Mouse (Mus musculus): ENCODE measurements at regions not wholly inside any gene's neighbourhood (a gene's known extent, or its start where the extent isn't known, plus 50 kb on each side); places are given as distances from the start of the nearest gene placed in this dataset.

- DNase-seq = no peak
Observed at GRCm38 (mm10) chr14:99434645-99435044, 136.2 kb downstream of the Klf5 start.

- DNase-seq = no peak
Observed at GRCm38 (mm10) chr14:99435512-99435911, 137.0 kb downstream of the Klf5 start.

- DNase-seq = no peak
Observed at GRCm38 (mm10) chr14:99436051-99436450, 137.6 kb downstream of the Klf5 start.

GRCm38 (mm10) chr14:99449112-99449511 lies 150.6 kb downstream of the Klf5 start:
- no peak for DNase-seq

DNA sequence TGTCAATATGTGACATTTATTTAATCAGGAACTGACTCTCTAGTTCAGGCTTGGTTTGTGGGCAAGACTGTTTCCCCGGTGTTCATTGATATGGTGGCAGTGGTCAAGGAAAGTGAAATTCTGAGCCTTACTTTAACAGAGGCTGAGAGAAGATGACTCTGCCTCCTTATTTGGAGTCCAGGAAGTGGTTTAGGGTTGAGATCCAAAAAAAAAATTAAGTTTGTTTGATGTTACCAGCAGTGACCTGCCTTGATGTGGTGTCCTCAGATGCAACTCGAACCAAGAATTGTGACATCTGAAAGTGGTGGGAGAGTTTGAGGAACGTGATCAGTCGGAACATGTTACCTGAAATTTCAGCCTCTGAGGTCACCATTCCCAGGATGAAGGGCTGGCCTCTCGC lies 151.4 kb downstream of the Klf5 start:
- no peak for DNase-seq

DNA sequence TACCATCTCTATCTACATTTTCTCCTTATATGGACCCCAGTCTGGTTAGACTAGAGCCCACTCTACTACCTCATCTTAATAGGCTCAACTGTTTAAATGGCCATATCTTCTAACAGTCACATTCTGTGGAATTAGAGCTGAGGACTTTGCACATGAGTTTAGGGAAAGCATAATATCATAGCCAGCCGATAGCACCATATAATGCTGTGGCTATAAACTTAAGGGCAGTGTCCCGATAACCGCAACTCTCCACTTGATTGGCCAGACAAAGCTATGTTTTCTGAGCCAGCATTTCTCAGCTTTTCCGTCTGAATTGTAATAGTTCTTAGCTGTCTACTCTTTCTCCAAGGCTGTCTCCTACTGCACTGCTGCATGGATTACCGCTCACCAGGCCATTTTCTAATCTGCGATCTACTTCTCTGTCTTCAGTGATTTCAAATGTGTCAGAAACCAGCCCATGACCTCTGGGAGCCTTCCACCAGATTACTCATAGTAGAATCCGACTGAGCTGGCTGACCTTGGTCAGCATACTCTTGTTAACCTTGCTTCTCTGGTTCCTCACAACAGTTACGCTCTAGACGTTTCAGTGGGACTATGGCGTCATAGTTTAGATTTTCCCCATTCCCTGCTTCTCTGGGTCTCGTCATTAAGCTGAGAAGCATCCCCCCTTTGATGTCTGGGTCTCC lies 152.8 kb downstream of the Klf5 start:
- DNase-seq = no peak

DNA sequence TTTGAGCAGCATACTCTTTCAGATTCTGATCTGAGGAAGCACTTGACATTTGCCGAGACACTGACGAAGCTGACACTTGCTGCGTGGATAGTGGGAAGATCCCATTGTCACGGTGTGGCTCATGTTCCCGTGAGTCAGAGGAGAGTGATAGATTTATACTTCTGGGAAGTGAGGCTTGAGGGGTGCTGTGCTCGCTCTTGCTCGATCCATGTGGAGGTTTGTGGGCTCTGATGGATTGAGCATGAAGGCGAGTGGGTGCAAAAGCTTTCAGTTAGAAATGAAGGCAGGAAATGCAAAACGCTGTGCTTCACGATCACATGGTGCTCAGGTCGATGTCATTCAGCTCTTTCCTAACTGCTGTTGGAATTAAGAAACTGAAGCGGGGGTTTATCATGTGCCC lies 155.4 kb downstream of the Klf5 start:
- DNase-seq = no peak

DNA sequence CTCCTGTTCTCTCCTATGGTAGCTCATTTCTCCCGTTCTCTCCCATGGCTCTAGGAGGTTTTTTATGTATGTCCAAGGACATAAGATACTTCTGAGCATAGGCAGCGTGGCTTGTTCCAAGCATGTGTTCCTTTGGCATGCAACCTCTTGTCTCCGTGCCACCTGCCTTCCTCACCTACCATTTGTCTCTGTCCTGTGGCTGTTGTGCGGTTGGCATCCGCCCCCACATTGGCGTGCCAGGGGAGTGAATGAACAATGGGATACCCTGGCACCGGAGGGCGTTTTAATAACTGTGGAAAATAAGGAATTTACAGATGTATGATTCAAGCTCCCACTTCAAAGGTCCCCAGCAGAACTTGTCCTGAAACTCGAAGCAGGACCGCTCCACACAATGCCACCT lies 158.1 kb downstream of the Klf5 start:
- no peak for DNase-seq

DNA sequence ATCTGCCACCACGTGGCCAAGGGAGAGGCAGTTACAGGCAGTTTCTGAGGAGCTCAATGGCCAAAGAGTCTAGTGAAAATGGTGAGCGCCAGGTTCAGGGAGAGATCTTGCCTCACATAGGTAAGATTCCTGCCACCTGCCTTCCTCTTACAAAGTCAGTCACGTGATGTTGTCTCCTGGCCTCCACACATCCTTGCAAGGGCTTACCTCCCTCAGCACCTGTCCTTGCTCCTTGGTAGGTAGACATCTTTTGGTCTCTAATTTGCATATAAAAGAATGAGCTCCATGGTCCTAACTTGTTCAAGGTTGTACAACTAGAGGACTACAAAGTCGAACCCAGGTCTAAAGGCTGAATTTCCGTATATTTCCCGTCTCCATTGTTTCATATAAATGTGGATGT lies 159.1 kb downstream of the Klf5 start:
- no peak for DNase-seq

GRCm38 (mm10) chr14:99472111-99472510 lies 173.6 kb downstream of the Klf5 start:
- DNase-seq = peak in 1 of 2 experiments; percentile 9

GRCm38 (mm10) chr14:99475271-99475670 lies 176.8 kb downstream of the Klf5 start:
- DNase-seq = peak in 1 of 2 experiments; percentile 7

- no peak for DNase-seq
Observed at GRCm38 (mm10) chr14:99480325-99481077, 182.0 kb downstream of the Klf5 start.

DNA sequence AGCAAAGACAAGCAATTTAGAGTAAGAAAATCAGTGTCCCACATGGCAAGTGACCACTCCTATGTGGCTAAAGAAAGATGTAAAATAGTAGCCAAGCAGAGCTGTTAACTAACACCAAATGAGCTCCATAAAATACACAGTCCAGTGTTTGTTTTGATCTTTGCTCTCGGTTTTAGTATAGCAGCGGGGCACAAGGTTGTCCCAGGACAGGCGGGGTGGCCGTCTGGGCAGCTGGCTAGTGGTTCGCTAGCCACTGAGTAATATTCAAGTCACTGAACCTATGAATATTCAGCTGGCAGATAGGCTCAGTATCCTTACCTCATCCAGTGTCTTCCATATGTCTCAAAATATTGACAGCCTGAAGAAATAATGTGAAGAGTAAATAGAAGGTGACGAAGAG lies 189.5 kb downstream of the Klf5 start:
- no peak for DNase-seq

- DNase-seq = no peak
Observed at GRCm38 (mm10) chr14:99493197-99493596, 194.7 kb downstream of the Klf5 start.

DNA sequence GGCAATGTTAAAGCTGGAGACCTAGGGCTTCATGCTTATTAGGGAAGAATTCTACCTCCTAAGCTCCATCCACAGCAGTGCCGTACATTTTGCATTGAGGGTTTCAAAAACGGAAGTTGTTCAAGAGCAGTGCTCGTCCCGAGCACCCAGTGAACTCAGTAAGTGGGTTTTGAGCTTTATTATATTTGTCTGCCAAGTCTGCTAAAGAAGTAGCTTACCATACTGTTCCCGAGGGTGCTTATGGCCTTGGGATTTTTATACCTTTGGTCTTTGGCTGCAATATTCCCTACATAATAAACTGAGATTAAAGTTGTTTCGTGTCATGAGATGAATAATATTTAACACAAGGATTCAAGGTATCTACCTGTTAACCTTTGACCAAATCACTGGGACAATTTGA lies 195.2 kb downstream of the Klf5 start:
- DNase-seq = no peak

DNA sequence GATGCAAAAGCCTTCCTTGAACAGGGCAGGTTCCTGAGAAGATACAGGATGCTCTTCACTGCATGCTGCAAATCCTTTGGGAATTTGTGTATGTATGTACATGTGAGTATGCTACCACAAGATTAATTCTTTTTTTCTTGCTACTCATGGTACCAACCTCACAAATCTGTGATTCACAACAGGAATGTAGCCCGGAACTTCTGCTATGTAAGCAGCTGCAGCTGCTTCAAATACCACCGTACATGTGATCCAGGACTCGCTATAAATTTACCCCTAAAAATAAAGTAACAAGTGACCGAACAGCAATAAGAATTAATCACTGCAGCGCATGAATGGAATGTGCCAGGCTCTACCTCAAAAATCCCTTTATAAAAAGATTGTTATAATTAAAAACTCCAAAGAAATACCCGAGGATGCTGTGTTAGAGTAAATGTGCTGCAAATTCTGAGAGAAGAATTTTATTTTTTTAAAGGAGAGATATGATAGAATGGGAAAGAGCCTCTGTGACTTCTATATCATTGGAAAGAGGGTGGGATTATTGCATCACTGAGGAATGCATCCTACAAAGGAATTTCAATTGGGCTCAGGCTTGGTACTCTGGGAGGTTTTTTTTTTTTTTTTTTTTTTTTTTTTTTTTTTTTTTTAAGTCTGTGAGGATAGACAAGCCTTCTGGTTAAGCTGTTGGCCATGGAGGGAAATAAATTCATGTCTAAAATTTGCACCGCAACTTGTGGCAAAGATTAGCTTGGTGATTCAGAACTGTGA lies 201.2 kb downstream of the Klf5 start:
- DNase-seq = no peak

DNA sequence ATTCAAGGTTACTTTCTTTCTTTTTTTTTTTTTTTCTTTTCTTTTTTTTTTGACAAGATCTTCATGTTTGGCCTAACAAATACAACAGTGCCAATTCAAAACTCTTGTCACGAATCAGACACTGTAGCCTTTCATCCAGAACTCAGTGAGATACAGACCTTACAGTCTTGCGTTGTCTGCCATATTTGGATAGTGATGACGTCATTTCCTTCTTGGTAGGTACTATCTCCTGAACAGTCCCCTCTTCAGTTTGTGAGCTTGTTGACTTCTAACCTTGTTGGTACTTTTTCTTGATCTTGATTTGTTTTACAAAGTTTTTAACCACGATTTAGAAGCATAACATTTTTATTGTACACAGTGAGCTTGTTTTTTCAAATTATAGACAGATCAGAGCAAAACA lies 206.4 kb downstream of the Klf5 start:
- no peak for DNase-seq

DNA sequence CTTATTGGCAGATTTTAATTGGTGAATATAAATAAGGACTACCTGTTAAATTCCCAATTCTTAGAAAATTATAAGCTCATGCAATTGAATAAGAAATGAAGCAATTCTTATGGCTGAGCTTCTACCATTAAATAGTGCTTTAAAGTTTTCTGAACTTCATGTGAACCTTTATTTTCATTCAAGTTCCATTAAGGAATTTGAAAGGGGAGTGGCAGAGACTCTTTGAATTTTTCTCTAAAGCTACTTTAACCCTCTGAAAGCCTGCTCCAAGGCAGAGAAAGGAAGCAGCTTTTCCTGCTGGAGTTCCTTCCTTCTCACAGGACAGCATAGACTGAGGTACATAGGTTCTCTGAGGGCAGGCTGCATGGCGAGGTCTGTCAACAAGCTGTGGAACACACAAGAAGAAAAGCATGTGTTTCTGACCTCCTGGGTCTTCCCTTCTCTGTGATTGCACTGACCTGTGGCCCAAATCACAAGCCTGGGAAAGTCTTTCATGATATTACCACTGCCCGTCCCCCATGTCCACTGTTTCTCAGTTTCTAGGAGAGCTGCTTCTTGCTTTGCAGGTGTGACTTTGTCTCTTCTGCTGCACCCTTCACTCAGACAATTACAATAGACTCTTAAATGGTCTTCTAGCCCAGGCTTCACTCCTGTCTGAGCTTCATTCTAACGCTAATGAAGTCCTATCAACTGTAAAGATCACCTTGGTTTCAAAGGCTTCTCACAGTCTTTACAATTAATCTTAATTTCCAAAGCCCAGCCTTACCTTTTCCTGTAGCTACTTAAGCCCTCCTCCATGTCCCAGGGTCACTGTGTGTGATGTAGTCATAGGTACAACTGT lies 211.4 kb downstream of the Klf5 start:
- no peak for DNase-seq

DNA sequence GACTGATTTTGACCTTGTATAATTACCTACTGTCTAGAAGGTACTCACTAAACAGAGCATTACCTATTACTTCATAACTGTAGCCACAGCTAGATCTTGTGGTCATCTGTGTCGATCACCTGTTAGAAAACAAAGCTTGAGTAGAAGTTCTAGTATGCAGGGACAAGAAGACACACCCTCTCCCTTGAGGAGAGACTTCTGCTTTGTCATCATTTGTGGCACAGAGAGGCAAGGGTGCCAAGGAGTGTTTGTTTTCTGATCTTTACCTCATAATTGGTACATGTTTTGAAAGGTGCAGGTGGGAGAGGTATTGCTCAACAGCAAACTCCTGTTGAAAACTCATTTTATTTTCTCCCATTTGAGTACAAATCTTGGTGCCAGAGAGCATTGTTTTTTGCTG lies 217.0 kb downstream of the Klf5 start:
- no peak for DNase-seq

DNA sequence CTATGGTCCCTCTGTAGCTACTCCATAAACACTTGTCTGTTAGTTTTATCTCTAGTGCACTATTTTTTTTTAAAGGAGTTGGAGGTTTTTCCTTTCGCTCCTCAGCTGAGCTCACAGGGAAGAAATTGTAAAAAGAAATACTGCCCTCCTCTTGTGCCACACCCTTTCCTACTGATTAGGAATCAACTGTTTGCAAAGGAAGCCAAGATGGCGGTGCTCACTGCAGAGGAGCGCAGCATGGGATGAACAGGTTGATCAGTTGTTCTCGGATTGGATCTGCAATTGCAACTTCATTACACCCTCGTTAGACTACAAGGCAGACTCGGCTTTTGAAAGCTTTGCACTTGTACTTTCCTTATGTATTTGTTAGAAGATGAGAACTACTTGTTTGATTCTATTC lies 218.2 kb downstream of the Klf5 start:
- no peak for DNase-seq

GRCm38 (mm10) chr14:99520343-99520742 lies 221.9 kb downstream of the Klf5 start:
- DNase-seq = no peak

GRCm38 (mm10) chr14:99521954-99522523 lies 223.5 kb downstream of the Klf5 start:
- DNase-seq = no peak

- DNase-seq = no peak
Observed at GRCm38 (mm10) chr14:99535781-99536180, 237.3 kb downstream of the Klf5 start.
